Mouse (Mus musculus) heart, postnatal 36 days (tissue): ENCODE data around the gene Sec23b. TPM values are rescaled to one million over a fixed set of nuclear protein-coding genes. Genes with fewer than 3 reads are reported as not detected.

ENCODE experiments used
- DNase-seq, 2 experiments: peaks; one replicate each; pipeline ENCODE4 v3.0.0; 2021 to 2022
- intact Hi-C: fragments of 180-260 bp; cut with DNase I; formaldehyde crosslinking; loops from one replicate; pipeline ENCODE4 v1.15.1; 2025
- microRNA-seq, 2 experiments: library from miRNA; unstranded; fragments of <30 nt; microRNA quantifications; one replicate each; pipeline ENCODE4 v1.2.0; 2021; ENCODE audit warnings: borderline number of aligned reads in 2 of 2
- total RNA-seq, 2 experiments: library from RNA; stranded (reverse); gene quantifications; 2 replicates each; pipeline ENCODE4 v1.2.3; 2021

The Sec23b gene
- total RNA-seq, 2 experiments from 2014 or later = 14.4 to 18.0 TPM

- DNase-seq = peak; percentile 86 to 88
- intact Hi-C loops = no loop called here
Measured at GRCm38 (mm10) chr2:144599831-144600687, 44.0 kb downstream of the Sec23b start, which contains the start of gene Dtd1. Gene Dtd1, plus strand, starts transcription at chr2:144599897.

- intact Hi-C loops = no loop called here
- no peak for DNase-seq
Measured at GRCm38 (mm10) chr2:144601576-144601975, 45.5 kb downstream of the Sec23b start.

DNA sequence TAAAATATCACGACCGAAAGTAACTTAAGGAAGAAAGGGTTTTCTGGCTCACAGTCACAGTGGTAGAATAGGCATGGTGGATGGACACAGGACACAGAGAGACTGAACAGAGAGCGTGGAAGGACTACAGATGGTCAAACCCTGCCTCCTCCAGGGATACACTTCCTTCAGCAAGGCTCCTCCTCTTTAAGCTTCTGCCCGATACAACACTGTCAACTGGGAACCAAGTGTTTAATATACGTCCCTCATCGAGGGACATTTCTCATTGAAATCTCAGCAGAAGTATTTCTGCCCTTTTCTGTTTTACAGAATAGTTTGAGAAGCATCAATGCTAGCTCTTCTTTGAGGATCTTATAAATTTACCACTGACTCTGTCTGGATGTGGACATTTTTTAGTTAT, 57.9 kb downstream of the Sec23b start:
- intact Hi-C loops = no loop called here
- no peak for DNase-seq

DNA sequence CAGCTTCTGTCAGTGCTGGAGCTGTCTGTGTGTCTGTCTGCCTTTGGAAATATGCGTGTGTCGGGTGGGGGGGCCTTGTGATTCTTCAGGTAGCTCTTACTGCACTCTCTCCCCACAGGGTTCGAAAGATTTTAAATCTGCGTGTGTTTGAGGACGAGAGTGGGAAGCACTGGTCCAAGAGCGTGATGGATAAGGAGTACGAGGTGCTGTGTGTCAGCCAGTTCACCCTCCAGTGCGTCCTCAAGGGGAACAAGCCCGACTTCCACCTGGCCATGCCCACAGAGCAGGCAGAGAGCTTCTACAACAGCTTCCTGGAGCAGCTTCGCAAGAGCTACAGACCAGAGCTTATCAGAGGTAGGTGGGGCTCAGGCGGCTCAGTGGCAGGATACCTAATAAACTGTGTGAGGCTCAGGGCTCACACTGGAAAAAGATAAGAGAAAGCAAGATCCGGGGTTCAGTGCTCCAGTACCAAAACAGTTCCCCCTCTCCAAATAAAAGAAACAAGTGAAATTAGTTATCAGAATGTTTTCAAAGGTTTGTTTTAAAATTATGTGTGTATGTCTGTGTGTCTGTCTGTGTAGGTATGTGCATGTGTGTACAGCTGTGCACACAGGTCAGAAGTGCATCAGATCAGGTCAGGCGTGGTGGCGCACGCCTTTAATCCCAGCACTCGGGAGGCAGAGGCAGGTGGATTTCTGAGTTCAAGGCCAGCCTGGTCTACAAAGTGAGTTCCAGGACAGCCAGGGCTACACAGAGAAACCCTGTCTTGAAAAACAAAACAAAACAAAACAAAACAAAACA, 61.2 kb downstream of the Sec23b start:
- DNase-seq = no peak
- intact Hi-C loops = no loop called here

DNA sequence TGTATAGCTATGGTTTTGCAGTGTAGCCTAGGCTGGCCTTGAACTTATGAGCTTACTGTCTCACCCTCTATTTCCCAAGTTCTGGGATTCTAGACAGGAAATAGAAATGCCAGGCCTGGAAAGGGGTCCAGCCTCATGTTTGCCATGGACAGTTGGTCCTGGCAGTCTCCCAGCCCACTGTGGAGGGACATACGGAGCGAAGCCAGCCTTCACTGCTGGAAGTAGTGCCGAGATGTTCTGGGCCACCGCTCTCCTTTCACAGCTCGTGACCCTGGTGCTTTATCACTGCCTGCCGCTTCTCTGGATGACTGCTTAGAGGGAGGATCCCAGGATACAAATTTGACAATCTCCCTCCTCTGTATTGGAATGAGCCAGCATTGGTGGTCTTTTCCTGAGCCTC, 65.5 kb downstream of the Sec23b start:
- DNase-seq = no peak
- intact Hi-C loops = no loop called here

GRCm38 (mm10) chr2:144633551-144633950, 77.5 kb downstream of the Sec23b start:
- DNase-seq = no peak
- intact Hi-C loops = no loop called here

GRCm38 (mm10) chr2:144634231-144634630, 78.2 kb downstream of the Sec23b start:
- no peak for DNase-seq
- intact Hi-C loops = no loop called here

- no peak for DNase-seq
- intact Hi-C loops = loop anchor here (5.0 kb wide), 3 partner anchors 528 to 953 kb away; no protein-coding TSS in a partner anchor
Measured at GRCm38 (mm10) chr2:144634729-144635128, 78.7 kb downstream of the Sec23b start.

GRCm38 (mm10) chr2:144635644-144636320, 79.8 kb downstream of the Sec23b start:
- intact Hi-C loops = loop anchor here (5.0 kb wide), 3 partner anchors 527 to 952 kb away; no protein-coding TSS in a partner anchor
- peak; percentile 49 to 64 for DNase-seq

DNA sequence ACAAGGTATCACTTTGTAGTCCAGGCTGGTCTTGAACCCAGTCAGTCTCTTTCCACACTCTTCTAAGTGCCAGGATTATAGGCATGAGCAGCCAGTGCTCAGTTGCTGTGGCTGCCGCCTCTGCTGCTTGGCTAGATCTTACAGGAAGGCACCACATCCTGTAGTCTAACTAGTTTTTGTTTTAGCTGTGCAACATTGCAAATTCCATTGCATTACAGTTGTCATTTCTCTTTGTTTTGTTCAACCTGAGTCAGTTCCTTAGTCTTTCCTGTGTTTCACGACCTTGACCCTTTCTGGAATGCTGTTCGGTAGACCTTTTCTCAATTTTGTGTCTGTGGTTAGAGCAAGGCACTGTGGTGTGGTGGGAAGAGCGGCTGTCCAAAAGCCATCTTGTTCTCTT, 81.2 kb downstream of the Sec23b start:
- no peak for DNase-seq
- intact Hi-C loops = loop anchor here (5.0 kb wide), 3 partner anchors 525 to 950 kb away; no protein-coding TSS in a partner anchor

GRCm38 (mm10) chr2:144637671-144638395, 81.8 kb downstream of the Sec23b start:
- intact Hi-C loops = loop anchor here (5.0 kb wide), 3 partner anchors 524 to 949 kb away; no protein-coding TSS in a partner anchor
- no peak for DNase-seq

- intact Hi-C loops = loop anchor here (1.0 to 5.0 kb wide), 4 partner anchors 230 to 949 kb away; no protein-coding TSS in a partner anchor
- DNase-seq = peak in 1 of 2 experiments; percentile 21
Measured at GRCm38 (mm10) chr2:144638719-144639118, 82.7 kb downstream of the Sec23b start.

DNA sequence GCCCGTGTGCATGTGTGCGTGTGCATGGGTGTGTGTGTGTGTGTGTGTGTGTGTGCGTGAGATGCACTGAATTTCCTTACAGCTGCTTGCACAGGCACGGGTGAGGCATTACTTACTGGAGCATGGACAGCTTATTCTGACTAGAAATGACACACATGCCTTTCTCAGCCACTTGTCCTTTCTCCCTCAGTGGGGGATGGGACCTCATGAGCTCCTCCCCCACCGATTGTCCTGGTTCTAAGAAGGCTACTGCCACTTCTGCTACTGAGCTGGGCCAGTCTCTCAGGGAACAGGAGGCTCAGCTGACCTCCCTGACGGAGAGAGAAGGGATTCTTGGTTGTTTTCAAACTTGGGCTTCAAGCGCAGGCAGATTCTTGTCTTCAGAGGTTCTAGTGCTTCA, 84.1 kb downstream of the Sec23b start:
- DNase-seq = no peak
- intact Hi-C loops = no loop called here

Small RNA genes within 50 kb of the gene (microRNA-seq; reads per million reads assigned to microRNA genes)
- gene Gm24823 = 0 reads per million in 2 experiments

Other genes with a start within 250 kb of the Sec23b start
- gene Ovol2, start 224.1 kb upstream of the Sec23b start, total RNA-seq = not detected
- gene Kat14, start 187.2 kb upstream of the Sec23b start, total RNA-seq = 10 to 100 TPM; 22.6 to 23.3 TPM
- 10 to 100 TPM in 1 of 2 experiments, 1 to 10 TPM in 1; 9.1 to 10.9 TPM for gene Pet117, start 187.2 kb upstream of the Sec23b start, total RNA-seq
- gene Dzank1, start 28.8 kb upstream of the Sec23b start, total RNA-seq = 1 to 10 TPM in 1 of 2 experiments, under 1 TPM in 1; 0.43 to 1.7 TPM
- gene Polr3f, start 28.5 kb upstream of the Sec23b start, total RNA-seq = 10 to 100 TPM; 11.4 to 12.0 TPM
- gene Rbbp9, start 5.4 kb upstream of the Sec23b start, total RNA-seq = 10 to 100 TPM; 13.0 to 13.3 TPM
- 100 to 1,000 TPM in 1 of 2 experiments, 10 to 100 TPM in 1; 91.7 to 105 TPM for gene Smim26, start 37.8 kb downstream of the Sec23b start, total RNA-seq
- gene Dtd1, start 43.7 kb downstream of the Sec23b start, total RNA-seq = 10 to 100 TPM; 14.5 to 15.7 TPM